Mouse (Mus musculus): ENCODE data around the gene Plau.

DNA sequence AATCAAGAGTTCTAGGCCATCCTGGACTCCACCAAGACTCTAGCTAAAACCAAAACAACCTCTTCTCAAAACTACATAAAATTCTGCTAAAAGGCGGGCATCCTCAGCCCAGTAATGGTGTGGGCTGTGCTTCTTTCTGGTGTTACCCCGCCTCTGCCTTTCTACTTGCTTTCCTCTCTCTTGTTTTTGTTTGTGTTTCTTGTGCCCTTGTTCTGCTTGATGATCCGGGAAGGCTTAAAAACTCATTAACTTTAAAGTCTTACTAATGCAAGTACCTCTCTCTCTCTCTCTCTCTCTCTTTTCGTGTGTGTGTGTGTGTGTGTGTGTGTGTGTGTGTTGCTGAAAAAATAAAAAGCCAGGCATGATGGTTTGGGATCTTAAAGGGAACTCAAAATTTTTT is 13.3 kb downstream of the Plau start:
- TF ChIP-seq CTCF (IDR thresholded peaks at IDR 0.05; ENCODE audit: low read depth) (no peak), EP300 (IDR thresholded peaks at IDR 0.05; ENCODE audit: low read depth) (no peak)
